Mouse (Mus musculus): ENCODE measurements around the gene Timm8a1. TPM values are rescaled to one million over a fixed set of nuclear protein-coding genes. Genes with fewer than 3 reads are reported as not detected.

Timm8a1 gene
- total and polyA plus RNA-seq, 3 experiments = 48.2 to 216 (median 152) TPM

DNA sequence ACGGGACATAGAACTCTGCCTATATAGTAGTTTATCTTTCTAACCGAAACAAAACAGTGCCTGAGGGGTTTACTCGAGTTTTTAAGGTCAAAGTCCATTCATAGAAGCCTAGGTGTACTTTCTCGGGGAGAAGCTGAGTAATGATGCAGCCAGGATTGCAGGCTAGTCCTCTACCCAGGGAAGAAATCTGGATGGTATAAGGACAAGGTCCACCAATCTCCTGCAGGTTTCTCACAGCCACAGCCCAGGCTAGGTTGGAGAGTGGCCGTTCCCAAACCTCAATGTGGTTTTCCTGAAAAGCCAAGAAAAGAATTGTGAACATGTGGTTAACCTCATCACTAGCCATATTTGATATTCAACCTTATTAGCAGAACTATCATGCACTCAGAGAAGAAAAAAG lies 48.2 kb upstream of the Timm8a1 start:
- in situ Hi-C loops (cut with MboI; ENCODE audit: low pct_ligation_motif_present, low pct_unique_long_range_greater_than_20kb, low sequenced_read_pairs) (no loop called here), dilution Hi-C loops (cut with MboI; ENCODE audit: extremely low pct_ligation_motif_present, extremely low pct_unique_long_range_greater_than_20kb, low sequenced_read_pairs) (no loop called here)
- no peak overlapping the region for H3K4me2 ChIP-seq (ENCODE audit: insufficient read depth, low read depth, poor library complexity, severe bottlenecking)
- no peak for DNase-seq (ENCODE audit: extremely low read depth)
- peaks cover 0 to 7% of the 10 kb centered on the region in 2 experiments; a peak in 1 of 4 replicates for H3K4me1 ChIP-seq (ENCODE audit: control insufficient read depth in 1 of 2, insufficient read depth in 2 of 2)
- H3K36me3 ChIP-seq (replicated peaks in 1 of 2; ENCODE audit: control insufficient read depth in 1 of 2, insufficient read depth in 1 of 2, low read length in 1 of 2) = peaks cover 13 to 16% of the 10 kb centered on the region in 2 experiments
- H3K4me3 ChIP-seq (replicated peaks in 1 of 3; ENCODE audit: low read depth in 2 of 3, low read length in 2 of 3, poor library complexity in 1 of 3) = no peak overlapping the region
- H3K27me3 ChIP-seq (replicated peaks) = no peaks in the 10 kb centered on the region
- H3K27ac ChIP-seq (ENCODE audit: insufficient read depth, low read depth) = no peak overlapping the region
- TF ChIP-seq MAFK (IDR thresholded peaks at IDR 0.05; ENCODE audit: insufficient replicate concordance, low read length) (no peak), USF1 (IDR thresholded peaks at IDR 0.05; ENCODE audit: low read depth, low read length) (no peak), IRF4 (IDR thresholded peaks at IDR 0.05; ENCODE audit: low read depth, low read length) (no peak), MXI1 (IDR thresholded peaks at IDR 0.05; ENCODE audit: low read depth, low read length) (no peak), ELF1 (IDR thresholded peaks at IDR 0.05; ENCODE audit: low read depth, low read length) (no peak), KAT2A (IDR thresholded peaks at IDR 0.05; ENCODE audit: insufficient replicate concordance, low read length) (no peak), SIN3A (IDR thresholded peaks at IDR 0.05; ENCODE audit: low read length) (no peak), MAZ (IDR thresholded peaks at IDR 0.05; ENCODE audit: low read depth, low read length) (no peak), POLR2AphosphoS2 (IDR thresholded peaks at IDR 0.05; ENCODE audit: low read depth, low read length) (peak; percentile 40; the same call in 1 of the 2 replicates), JUN (IDR thresholded peaks at IDR 0.05; ENCODE audit: insufficient read depth, low read depth, low read length) (no peak), UBTF (IDR thresholded peaks at IDR 0.05; ENCODE audit: low read depth, low read length) (no peak), RAD21 (IDR thresholded peaks at IDR 0.05; ENCODE audit: low read depth, low read length) (no peak), JUND (conservative IDR thresholded peaks at IDR 0.05; ENCODE audit: low read depth, low read length) (no peak), POLR2A (IDR thresholded peaks at IDR 0.05; ENCODE audit: low read depth, low read length) (peak; percentile 48), ZKSCAN1 (IDR thresholded peaks at IDR 0.05; ENCODE audit: borderline replicate concordance, low read depth, low read length) (no peak), EP300 (IDR thresholded peaks at IDR 0.05; ENCODE audit: low read length) (no peak), MAX (IDR thresholded peaks at IDR 0.05; ENCODE audit: low read length) (no peak)
- peaks cover 18% of the 10 kb centered on the region for H3K79me2 ChIP-seq (replicated peaks; ENCODE audit: control insufficient read depth, extremely low read depth, insufficient read depth, poor library complexity, severe bottlenecking)
- H3K9ac ChIP-seq (ENCODE audit: insufficient read depth, low read depth) = no peak overlapping the region
- H3K9me3 ChIP-seq (replicated peaks; ENCODE audit: low read length) = no peaks in the 10 kb centered on the region

DNA sequence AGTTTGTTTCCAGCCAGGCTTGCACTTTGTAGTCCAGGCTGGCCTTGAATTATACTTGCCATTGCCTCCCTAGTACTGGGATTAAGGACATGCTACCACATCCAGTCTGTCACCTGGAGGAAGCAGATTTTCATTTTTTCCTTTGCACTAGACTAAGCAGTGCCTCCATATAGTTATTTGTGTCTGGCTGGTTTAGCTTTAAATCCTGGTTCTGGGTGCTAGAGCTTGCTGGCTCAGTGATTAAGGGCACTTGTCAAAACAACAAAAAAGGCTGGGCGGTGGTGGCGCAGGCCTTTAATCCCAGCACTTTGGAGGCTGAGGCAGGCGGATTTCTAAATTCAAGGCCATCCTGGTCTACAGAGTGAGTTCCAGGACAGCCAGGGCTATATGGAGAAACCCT lies 47.3 kb upstream of the Timm8a1 start:
- TF ChIP-seq NRF1 (IDR thresholded peaks at IDR 0.05; ENCODE audit: low read depth, low read length) (no peak), ZMIZ1 (IDR thresholded peaks at IDR 0.05; ENCODE audit: low read depth, low read length) (peak; percentile 55), RCOR1 (conservative IDR thresholded peaks at IDR 0.05; ENCODE audit: low read depth, low read length) (0 out of 2 replicates have a peak, but pooled peaks have one; percentile 23), TBP (conservative IDR thresholded peaks at IDR 0.05; ENCODE audit: low read depth, low read length) (no peak)
- in situ Hi-C loops (cut with MboI; ENCODE audit: low pct_ligation_motif_present, low pct_unique_long_range_greater_than_20kb, low sequenced_read_pairs) = no loop called here
- H3K36me3 ChIP-seq (replicated peaks in 1 of 2; ENCODE audit: control insufficient read depth in 1 of 2, insufficient read depth in 1 of 2, low read length in 1 of 2) = peaks cover 13 to 16% of the 10 kb centered on the region in 2 experiments
- peaks cover 0 to 7% of the 10 kb centered on the region in 2 experiments; a peak in 1 of 4 replicates for H3K4me1 ChIP-seq (ENCODE audit: control insufficient read depth in 1 of 2, insufficient read depth in 2 of 2)
- H3K9ac ChIP-seq (ENCODE audit: insufficient read depth, low read depth) = no peak overlapping the region
- H3K27ac ChIP-seq (ENCODE audit: insufficient read depth, low read depth) = no peak overlapping the region
- no peak for DNase-seq (ENCODE audit: extremely low read depth)
- no peaks in the 10 kb centered on the region for H3K27me3 ChIP-seq (replicated peaks)
- no peak overlapping the region for H3K4me2 ChIP-seq (ENCODE audit: insufficient read depth, low read depth, poor library complexity, severe bottlenecking)
- no peaks in the 10 kb centered on the region for H3K9me3 ChIP-seq (replicated peaks; ENCODE audit: low read length)
- dilution Hi-C loops (cut with MboI; ENCODE audit: extremely low pct_ligation_motif_present, extremely low pct_unique_long_range_greater_than_20kb, low sequenced_read_pairs) = no loop called here
- H3K79me2 ChIP-seq (replicated peaks; ENCODE audit: control insufficient read depth, extremely low read depth, insufficient read depth, poor library complexity, severe bottlenecking) = peaks cover 18% of the 10 kb centered on the region
- no peak overlapping the region for H3K4me3 ChIP-seq (replicated peaks in 1 of 3; ENCODE audit: low read depth in 2 of 3, low read length in 2 of 3, poor library complexity in 1 of 3)
